Mouse (Mus musculus) intestine, postnatal 0 days (tissue): ENCODE measurements at regions not wholly inside any gene's neighbourhood (a gene's known extent, or its start where the extent isn't known, plus 50 kb on each side); places are given as distances from the start of the nearest gene placed in this dataset.

ENCODE experiments used
- ATAC-seq: fragments of 200-750 bp; cut with Nextera tagmentation; 2 replicates; pipeline ENCODE4 v1.8.0; 2017; ENCODE audit warnings: mild to moderate bottlenecking, moderate TSS enrichment, moderate library complexity
- H3K27ac ChIP-seq: fragments of 300-500 bp; sonication (generic); 2 replicates; pipeline ENCODE4 v1.5.1; 2014; ENCODE audit warnings: mild to moderate bottlenecking, low read depth, low read length, moderate library complexity
- H3K27me3 ChIP-seq: fragments of 300-500 bp; sonication (generic); replicated peaks from 2 replicates; pipeline ENCODE4 v1.6.1; 2014; ENCODE audit warnings: low read length, mixed read lengths; ENCODE audit not compliant: control insufficient read depth, insufficient read depth
- H3K36me3 ChIP-seq: fragments of 300-500 bp; sonication (generic); 2 replicates; pipeline ENCODE4 v1.6.1; 2014; ENCODE audit warnings: mild to moderate bottlenecking, moderate library complexity; ENCODE audit not compliant: control insufficient read depth, insufficient read depth
- H3K4me1 ChIP-seq: fragments of 300-500 bp; sonication (generic); replicated peaks from 2 replicates; pipeline ENCODE4 v1.6.1; 2014; ENCODE audit warnings: antibody characterized with exemption, low read length, mixed read lengths; ENCODE audit not compliant: control insufficient read depth, insufficient read depth
- H3K4me2 ChIP-seq: fragments of 300-500 bp; sonication (generic); replicated peaks from 2 replicates; pipeline ENCODE4 v1.6.1; 2014; ENCODE audit warnings: low read depth, mild to moderate bottlenecking, moderate library complexity
- H3K4me3 ChIP-seq: fragments of 300-500 bp; sonication (generic); 2 replicates; pipeline ENCODE4 v1.5.1; 2014; ENCODE audit warnings: low read depth, low read length
- H3K9ac ChIP-seq: fragments of 300-500 bp; sonication (generic); 2 replicates; pipeline ENCODE4 v1.6.1; 2014; ENCODE audit warnings: mild to moderate bottlenecking, low read depth, low read length
- H3K9me3 ChIP-seq: fragments of 300-500 bp; sonication (generic); 2 replicates; pipeline ENCODE4 v1.6.1; 2016; ENCODE audit warnings: mixed run types; ENCODE audit not compliant: control insufficient read depth
- CTCF ChIP-seq: sonication (generic); IDR thresholded peaks from 2 replicates; pipeline ENCODE4 v1.5.1; 2016; ENCODE audit warnings: low read depth, mild to moderate bottlenecking, control low read depth, antibody characterized with exemption, moderate library complexity
- WGBS: fragments of 180-500 bp; shearing (Covaris S2); extraction: QIAGEN DNeasy Blood & Tissue Kit; methylation state at CpG from one replicate; pipeline ENCODE4 v1.1.7; 2014; 5-methylcytosine and 5-hydroxymethylcytosine counted together

GRCm38 (mm10) chr12:110197366-110197765, 81.5 kb upstream of the Dio3 start:
- H3K36me3 ChIP-seq = no peaks in the 10 kb centered on the region
- no peak for TF ChIP-seq CTCF
- H3K4me1 ChIP-seq = no peaks in the 10 kb centered on the region
- no peak overlapping the region for H3K4me2 ChIP-seq
- no peak overlapping the region for H3K4me3 ChIP-seq
- no peak overlapping the region for H3K9ac ChIP-seq
- H3K27me3 ChIP-seq = no peaks in the 10 kb centered on the region
- 88% methylated on average over 3 of the region's 3 CpGs for WGBS
- H3K27ac ChIP-seq = no peak overlapping the region
- H3K9me3 ChIP-seq = no peaks in the 10 kb centered on the region
- ATAC-seq = no peak

- ATAC-seq = no peak
- Histone ChIP-seq H3K9me3 (no peaks in the 10 kb centered on the region), H3K27me3 (no peaks in the 10 kb centered on the region), H3K4me2 (no peak overlapping the region), H3K27ac (no peak overlapping the region), H3K9ac (no peak overlapping the region), H3K4me1 (peaks cover 12% of the 10 kb centered on the region; the same call in 1 of the 2 replicates), H3K36me3 (no peaks in the 10 kb centered on the region), H3K4me3 (no peak overlapping the region)
- 92% methylated on average over 7 of the region's 7 CpGs for WGBS
- no peak for TF ChIP-seq CTCF
These were observed 78.4 kb upstream of the Dio3 start for GRCm38 (mm10) chr12:110200471-110200870.

GRCm38 (mm10) chr12:110200887-110201286, 78.0 kb upstream of the Dio3 start:
- no peak overlapping the region for H3K9ac ChIP-seq
- no peaks in the 10 kb centered on the region for H3K36me3 ChIP-seq
- WGBS = 58% methylated on average over 4 of the region's 4 CpGs

GRCm38 (mm10) chr12:110203271-110204014, 75.4 kb upstream of the Dio3 start:
- peak; percentile 16; the same call in 1 of the 2 replicates for TF ChIP-seq CTCF
- peak overlapping the region; percentile 25 for H3K4me2 ChIP-seq
- peaks cover 12% of the 10 kb centered on the region; the same call in 1 of the 2 replicates for H3K4me1 ChIP-seq
- H3K36me3 ChIP-seq = no peaks in the 10 kb centered on the region
- no peaks in the 10 kb centered on the region for H3K9me3 ChIP-seq
- no peak overlapping the region for H3K4me3 ChIP-seq
- no peaks in the 10 kb centered on the region for H3K27me3 ChIP-seq
- H3K9ac ChIP-seq = no peak overlapping the region
- peak; percentile 40 for ATAC-seq
- WGBS = 32% methylated on average over 13 of the region's 13 CpGs
- H3K27ac ChIP-seq = peak overlapping the region; percentile 87

More at GRCm38 (mm10) chr12:110200887-110201286, 78.0 kb upstream of the Dio3 start:
- no peak for ATAC-seq
- peaks cover 12% of the 10 kb centered on the region; the same call in 1 of the 2 replicates for H3K4me1 ChIP-seq
- no peak for TF ChIP-seq CTCF
- no peaks in the 10 kb centered on the region for H3K9me3 ChIP-seq
- no peak overlapping the region for H3K4me3 ChIP-seq
- H3K4me2 ChIP-seq = no peak overlapping the region
- H3K27me3 ChIP-seq = no peaks in the 10 kb centered on the region
- no peak overlapping the region for H3K27ac ChIP-seq

- ATAC-seq = peak; percentile 93
- peaks cover 12% of the 10 kb centered on the region for H3K4me1 ChIP-seq
- no peaks in the 10 kb centered on the region for H3K36me3 ChIP-seq
- H3K9ac ChIP-seq = no peak overlapping the region
- peak overlapping the region; percentile 25 for H3K4me2 ChIP-seq
- H3K27me3 ChIP-seq = no peaks in the 10 kb centered on the region
- no peak for TF ChIP-seq CTCF
- no peaks in the 10 kb centered on the region for H3K9me3 ChIP-seq
- peak overlapping the region; percentile 87 for H3K27ac ChIP-seq
- 24% methylated on average over 6 of the region's 6 CpGs for WGBS
- no peak overlapping the region for H3K4me3 ChIP-seq
These were observed 74.5 kb upstream of the Dio3 start for GRCm38 (mm10) chr12:110204246-110204989.

GRCm38 (mm10) chr12:110206271-110206670, 72.6 kb upstream of the Dio3 start:
- no peak for TF ChIP-seq CTCF
- H3K9me3 ChIP-seq = no peaks in the 10 kb centered on the region
- no peak overlapping the region for H3K4me3 ChIP-seq
- H3K27me3 ChIP-seq = no peaks in the 10 kb centered on the region
- 32% methylated on average over 5 of the region's 5 CpGs for WGBS
- no peak overlapping the region for H3K27ac ChIP-seq
- H3K9ac ChIP-seq = no peak overlapping the region
- no peak overlapping the region for H3K4me2 ChIP-seq
- no peaks in the 10 kb centered on the region for H3K36me3 ChIP-seq
- peaks cover 12% of the 10 kb centered on the region for H3K4me1 ChIP-seq
- no peak for ATAC-seq
